Mouse (Mus musculus) intestine, embryonic 16.5 days (tissue): ENCODE data around the gene Glp2r. TPM values are rescaled to one million over a fixed set of nuclear protein-coding genes. Genes with fewer than 3 reads are reported as not detected.
A peak's percentile ranks its signal among the peaks of the same experiment; 100 is the strongest.

Experiments
- ATAC-seq: fragments of 200-750 bp; cut with Nextera tagmentation; 2 replicates; pipeline ENCODE4 v1.8.0; 2017; ENCODE audit warnings: moderate TSS enrichment, moderate library complexity
- H3K27ac ChIP-seq: fragments of 300-500 bp; sonication (generic); 2 replicates; pipeline ENCODE4 v1.5.1; 2014; ENCODE audit warnings: mild to moderate bottlenecking, low read length
- H3K27me3 ChIP-seq: fragments of 300-500 bp; sonication (generic); replicated peaks from 2 replicates; pipeline ENCODE4 v1.6.1; 2014; ENCODE audit warnings: low read length, control low read depth, mixed read lengths; ENCODE audit not compliant: control insufficient read depth, insufficient read depth
- H3K36me3 ChIP-seq: fragments of 300-500 bp; sonication (generic); 2 replicates; pipeline ENCODE4 v1.6.1; 2014; ENCODE audit warnings: low read length, control low read depth; ENCODE audit not compliant: control insufficient read depth, insufficient read depth
- H3K4me1 ChIP-seq: fragments of 300-500 bp; sonication (generic); 2 replicates; pipeline ENCODE4 v1.6.1; 2014; ENCODE audit warnings: low read length, control low read depth, mixed read lengths; ENCODE audit not compliant: control insufficient read depth, insufficient read depth
- H3K4me2 ChIP-seq: fragments of 300-500 bp; sonication (generic); 2 replicates; pipeline ENCODE4 v1.6.1; 2014; ENCODE audit warnings: low read depth, low read length, control low read depth
- H3K4me3 ChIP-seq: fragments of 300-500 bp; sonication (generic); 2 replicates; pipeline ENCODE4 v1.5.1; 2014; ENCODE audit warnings: mild to moderate bottlenecking, low read length
- H3K9ac ChIP-seq: fragments of 300-500 bp; sonication (generic); 2 replicates; pipeline ENCODE4 v1.6.1; 2014; ENCODE audit warnings: low read depth, low read length
- H3K9me3 ChIP-seq: fragments of 300-500 bp; sonication (generic); 2 replicates; pipeline ENCODE4 v1.6.1; 2016; ENCODE audit warnings: low read length, control low read depth; ENCODE audit not compliant: control insufficient read depth
- WGBS: fragments of 180-500 bp; shearing (Covaris S2); extraction: QIAGEN DNeasy Blood & Tissue Kit; methylation state at CpG from one replicate; pipeline ENCODE4 v1.1.7; 2014; 5-methylcytosine and 5-hydroxymethylcytosine counted together
- polyA plus RNA-seq: library from polyadenylated mRNA; unstranded; fragments of >200 nt; fragmentation: Nextera tagmentation; extraction: Ambion mirVana; gene quantifications from 2 replicates; pipeline ENCODE4 v1.2.1, GENCODE M21; 2015

Glp2r gene
- polyA plus RNA-seq, 1 experiment from 2014 or later: 4.4 TPM

- Histone ChIP-seq H3K27ac (no peak overlapping the region), H3K4me1 (no peaks in the 10 kb centered on the region), H3K9ac (no peak overlapping the region), H3K4me3 (no peak overlapping the region), H3K9me3 (no peaks in the 10 kb centered on the region), H3K4me2 (no peak overlapping the region), H3K27me3 (no peaks in the 10 kb centered on the region), H3K36me3 (no peaks in the 10 kb centered on the region)
- no peak for ATAC-seq
- 95% methylated on average over 6 of the region's 6 CpGs for WGBS
Observed at GRCm38 (mm10) chr11:67670031-67670430, 100.9 kb downstream of the Glp2r start.

- Histone ChIP-seq H3K4me1 (no peaks in the 10 kb centered on the region), H3K4me3 (no peak overlapping the region), H3K9ac (no peak overlapping the region), H3K9me3 (no peaks in the 10 kb centered on the region), H3K27me3 (no peaks in the 10 kb centered on the region), H3K4me2 (no peak overlapping the region), H3K27ac (no peak overlapping the region), H3K36me3 (no peaks in the 10 kb centered on the region)
- no peak for ATAC-seq
- 85% methylated on average over 3 of the region's 3 CpGs for WGBS
Observed at GRCm38 (mm10) chr11:67668460-67669007, 102.4 kb downstream of the Glp2r start.

DNA sequence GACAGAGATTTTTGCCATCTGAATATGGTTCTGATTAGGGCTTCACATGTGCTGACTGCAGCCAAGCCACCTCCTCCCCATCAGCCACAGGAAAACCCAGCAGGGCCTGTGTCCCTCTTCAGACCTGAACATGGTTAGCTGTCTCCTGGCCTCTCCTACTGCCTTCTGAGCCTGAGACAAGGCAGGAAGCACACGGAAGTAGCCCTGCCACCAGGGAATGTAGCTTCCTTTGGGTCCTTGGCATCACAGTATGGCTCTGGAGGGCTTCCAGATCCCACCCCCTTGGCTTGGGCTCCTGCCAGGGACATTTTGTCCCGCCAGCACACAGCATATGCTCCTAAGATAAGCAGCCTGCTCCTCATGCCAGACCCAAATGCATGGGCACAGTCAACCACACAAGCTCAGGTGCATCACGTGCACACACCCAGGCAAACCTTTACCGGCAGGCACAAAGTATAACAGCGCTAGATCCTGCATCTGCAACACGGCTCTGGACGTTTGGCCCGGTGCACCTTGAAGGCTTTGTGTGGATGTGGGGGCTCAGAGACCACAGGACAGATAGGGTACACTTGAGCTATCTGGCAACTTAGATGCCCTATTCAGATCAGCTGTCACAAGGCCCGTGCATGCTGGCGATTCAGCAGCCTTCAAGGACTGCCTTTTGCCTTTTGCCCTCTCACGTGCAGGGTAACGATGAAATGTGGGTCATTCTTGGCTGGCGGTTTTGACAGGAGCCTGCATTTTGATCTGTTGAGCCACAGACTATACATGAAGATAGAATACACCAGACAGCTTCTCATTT lies 103.2 kb downstream of the Glp2r start:
- H3K9me3 ChIP-seq: no peaks in the 10 kb centered on the region
- no peak overlapping the region for H3K4me3 ChIP-seq
- no peak overlapping the region for H3K27ac ChIP-seq
- H3K4me2 ChIP-seq: no peak overlapping the region
- H3K27me3 ChIP-seq: no peaks in the 10 kb centered on the region
- 78% methylated on average over 13 of the region's 13 CpGs for WGBS
- H3K36me3 ChIP-seq: no peaks in the 10 kb centered on the region
- H3K9ac ChIP-seq: 0 out of 2 replicates have a peak overlapping the region, but pooled peaks have one; percentile 38
- ATAC-seq: no peak
- no peaks in the 10 kb centered on the region for H3K4me1 ChIP-seq

GRCm38 (mm10) chr11:67666129-67666528 lies 104.8 kb downstream of the Glp2r start:
- Histone ChIP-seq H3K27me3 (no peaks in the 10 kb centered on the region), H3K9ac (no peak overlapping the region), H3K4me3 (no peak overlapping the region), H3K4me1 (no peaks in the 10 kb centered on the region), H3K4me2 (no peak overlapping the region), H3K36me3 (no peaks in the 10 kb centered on the region), H3K27ac (no peak overlapping the region), H3K9me3 (no peaks in the 10 kb centered on the region)
- no peak for ATAC-seq
- 81% methylated on average over 5 of the region's 5 CpGs for WGBS

GRCm38 (mm10) chr11:67664918-67665317 lies 106.0 kb downstream of the Glp2r start:
- H3K36me3 ChIP-seq: no peaks in the 10 kb centered on the region
- no peaks in the 10 kb centered on the region for H3K27me3 ChIP-seq
- no peak overlapping the region for H3K27ac ChIP-seq
- H3K4me2 ChIP-seq: no peak overlapping the region
- ATAC-seq: no peak
- WGBS: 86% methylated on average over 6 of the region's 6 CpGs
- H3K4me3 ChIP-seq: no peak overlapping the region
- H3K4me1 ChIP-seq: no peaks in the 10 kb centered on the region
- H3K9me3 ChIP-seq: no peaks in the 10 kb centered on the region
- H3K9ac ChIP-seq: no peak overlapping the region

- no peaks in the 10 kb centered on the region for H3K36me3 ChIP-seq
Observed at GRCm38 (mm10) chr11:67664261-67664660, 106.7 kb downstream of the Glp2r start.

GRCm38 (mm10) chr11:67663437-67663836 lies 107.5 kb downstream of the Glp2r start:
- no peaks in the 10 kb centered on the region for H3K9me3 ChIP-seq
- H3K27ac ChIP-seq: no peak overlapping the region
- ATAC-seq: no peak
- H3K36me3 ChIP-seq: no peaks in the 10 kb centered on the region
- no peaks in the 10 kb centered on the region for H3K4me1 ChIP-seq
- H3K4me2 ChIP-seq: no peak overlapping the region
- no peak overlapping the region for H3K9ac ChIP-seq
- no peaks in the 10 kb centered on the region for H3K27me3 ChIP-seq
- WGBS: 98% methylated on average over 4 of the region's 4 CpGs
- H3K4me3 ChIP-seq: no peak overlapping the region

More at GRCm38 (mm10) chr11:67664261-67664660, 106.7 kb downstream of the Glp2r start:
- ATAC-seq: no peak
- Histone ChIP-seq H3K4me2 (no peak overlapping the region), H3K4me3 (no peak overlapping the region), H3K9ac (no peak overlapping the region), H3K27me3 (no peaks in the 10 kb centered on the region), H3K9me3 (no peaks in the 10 kb centered on the region), H3K27ac (no peak overlapping the region), H3K4me1 (no peaks in the 10 kb centered on the region)
- 93% methylated on average over 3 of the region's 3 CpGs for WGBS

GRCm38 (mm10) chr11:67661465-67661864 lies 109.5 kb downstream of the Glp2r start:
- Histone ChIP-seq H3K4me1 (no peaks in the 10 kb centered on the region), H3K36me3 (no peaks in the 10 kb centered on the region), H3K9ac (no peak overlapping the region), H3K4me3 (no peak overlapping the region), H3K4me2 (no peak overlapping the region), H3K27ac (no peak overlapping the region), H3K9me3 (no peaks in the 10 kb centered on the region), H3K27me3 (no peaks in the 10 kb centered on the region)
- whole genome bisulfite sequencing: 88% methylated on average over 8 of the region's 8 CpGs
- no peak for ATAC-seq

GRCm38 (mm10) chr11:67657685-67658382 lies 113.1 kb downstream of the Glp2r start:
- H3K27me3 ChIP-seq: no peaks in the 10 kb centered on the region
- H3K9ac ChIP-seq: no peak overlapping the region
- no peaks in the 10 kb centered on the region for H3K36me3 ChIP-seq
- ATAC-seq: no peak
- no peaks in the 10 kb centered on the region for H3K4me1 ChIP-seq
- 46% methylated on average over 11 of the region's 11 CpGs for WGBS
- no peak overlapping the region for H3K27ac ChIP-seq
- H3K9me3 ChIP-seq: no peaks in the 10 kb centered on the region
- no peak overlapping the region for H3K4me3 ChIP-seq
- H3K4me2 ChIP-seq: no peak overlapping the region
